Mouse (Mus musculus) embryo, embryonic 9.5 days (tissue): Measurements from ENCODE around the gene Gm20431.
"Not testable (repeated sequence)": the region's sequence is repeated elsewhere in the genome, so short reads cannot be mapped to it uniquely, and the experiment has no call there.

ENCODE experiments used
- DNase-seq: peaks from one replicate; pipeline ENCODE4 v3.0.0-alpha.2; 2017; ENCODE audit errors: extremely low spot score

The Gm20431 gene

DNA sequence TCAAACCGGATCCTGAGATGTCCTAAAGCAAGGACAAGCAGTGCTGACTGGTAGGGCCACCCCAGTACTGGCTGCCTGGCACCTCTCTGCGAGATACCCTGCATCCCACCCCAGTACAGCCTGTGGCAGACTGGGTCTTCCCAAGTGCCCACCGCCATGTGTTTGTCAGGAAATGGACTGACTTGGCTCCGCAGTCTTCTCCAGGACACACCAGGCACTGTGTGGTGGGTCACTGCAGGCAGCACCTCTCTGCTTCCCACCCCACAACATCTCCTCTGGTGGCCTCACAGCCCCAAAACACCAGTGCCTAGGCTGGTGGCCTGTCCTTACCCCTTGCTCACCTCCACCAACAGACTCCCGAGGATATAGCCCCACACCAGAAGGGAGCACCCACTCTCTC, 30.9 kb downstream of the Gm20431 start:
- DNase-seq, result no peak

DNA sequence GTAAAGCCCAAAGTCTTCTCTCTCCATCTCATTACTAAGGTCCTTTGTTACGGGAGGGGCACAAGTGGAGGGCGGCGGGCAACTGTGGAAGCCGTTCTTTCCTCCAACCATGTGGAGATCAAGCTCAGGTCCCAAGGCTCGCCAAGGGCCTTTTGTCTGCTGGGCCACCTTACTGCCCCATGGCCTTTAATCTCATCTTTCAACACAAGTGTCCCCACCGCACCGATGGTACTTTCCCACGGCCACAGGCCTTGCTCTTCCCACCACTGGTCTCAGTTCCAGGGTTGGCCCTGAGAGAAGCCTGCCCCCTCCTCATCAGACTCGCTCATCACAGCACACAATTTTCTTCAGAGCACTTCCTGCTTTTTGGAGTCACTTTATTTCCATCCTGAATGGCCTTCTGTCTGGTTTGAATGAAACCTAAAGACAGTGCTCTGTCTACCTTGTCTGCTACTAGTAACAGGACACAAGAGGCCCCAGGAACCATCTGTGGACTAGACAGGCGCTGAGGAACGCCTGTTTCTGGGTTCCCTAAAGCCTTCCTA, 31.6 kb downstream of the Gm20431 start:
- DNase-seq, result no peak

DNA sequence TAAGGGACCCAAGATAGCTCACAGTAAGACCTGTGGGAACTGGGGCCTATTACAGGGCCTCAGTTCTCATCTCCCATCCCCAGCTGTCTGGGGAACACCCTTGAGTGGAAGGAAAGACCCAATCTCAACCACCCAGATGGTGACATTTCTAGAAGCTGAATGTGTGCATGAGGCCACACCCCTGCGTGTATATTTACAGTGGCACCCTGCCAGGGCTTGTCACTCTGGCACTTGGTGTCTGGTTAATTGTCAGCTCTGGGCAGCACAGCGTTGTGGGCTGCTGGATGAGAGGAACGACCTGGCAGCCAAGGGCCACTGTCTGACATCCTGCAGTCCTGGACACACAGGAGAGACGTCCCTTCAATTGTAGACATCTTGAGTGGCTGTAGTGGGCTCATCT, 32.4 kb downstream of the Gm20431 start:
- no peak for DNase-seq

DNA sequence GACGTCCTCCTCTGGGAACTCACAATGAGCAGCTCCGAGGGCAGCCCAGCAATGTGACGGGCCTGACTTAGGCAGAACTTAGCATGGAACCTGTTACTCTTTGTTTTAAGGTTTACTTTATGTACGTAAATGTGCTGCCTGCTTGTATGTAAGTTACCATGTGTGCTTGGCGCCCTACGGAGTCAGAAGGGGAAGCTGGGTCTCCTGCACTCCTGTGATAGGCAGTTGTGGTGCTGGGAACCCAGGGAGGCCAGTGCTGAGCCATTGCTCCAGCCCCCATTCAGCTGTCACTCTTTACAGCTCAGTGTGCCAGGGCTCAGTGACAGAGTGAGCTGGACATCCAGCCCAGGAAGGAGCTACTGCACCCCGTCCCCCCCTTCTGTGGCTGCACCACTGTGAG, 34.3 kb downstream of the Gm20431 start:
- DNase-seq, result no peak

DNA sequence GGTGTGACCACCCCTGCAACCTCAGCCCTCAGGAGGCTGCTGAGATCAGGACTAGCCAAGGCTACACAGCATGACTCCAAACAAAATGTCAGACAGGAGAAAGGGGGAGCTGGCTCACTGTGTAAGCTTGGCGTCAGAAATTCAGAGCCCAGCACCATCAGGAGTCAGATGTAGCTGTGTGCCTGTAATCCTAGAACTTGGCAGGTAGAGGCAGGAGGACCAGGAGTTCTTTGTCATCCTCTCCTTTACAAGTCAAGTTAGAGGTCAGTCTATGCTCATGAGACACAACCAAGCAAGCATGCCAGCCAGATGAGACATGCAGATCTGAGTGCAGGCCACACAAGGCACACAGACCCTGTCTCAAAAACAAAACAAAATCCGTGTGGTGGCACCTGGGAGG, 35.6 kb downstream of the Gm20431 start:
- no peak for DNase-seq

DNA sequence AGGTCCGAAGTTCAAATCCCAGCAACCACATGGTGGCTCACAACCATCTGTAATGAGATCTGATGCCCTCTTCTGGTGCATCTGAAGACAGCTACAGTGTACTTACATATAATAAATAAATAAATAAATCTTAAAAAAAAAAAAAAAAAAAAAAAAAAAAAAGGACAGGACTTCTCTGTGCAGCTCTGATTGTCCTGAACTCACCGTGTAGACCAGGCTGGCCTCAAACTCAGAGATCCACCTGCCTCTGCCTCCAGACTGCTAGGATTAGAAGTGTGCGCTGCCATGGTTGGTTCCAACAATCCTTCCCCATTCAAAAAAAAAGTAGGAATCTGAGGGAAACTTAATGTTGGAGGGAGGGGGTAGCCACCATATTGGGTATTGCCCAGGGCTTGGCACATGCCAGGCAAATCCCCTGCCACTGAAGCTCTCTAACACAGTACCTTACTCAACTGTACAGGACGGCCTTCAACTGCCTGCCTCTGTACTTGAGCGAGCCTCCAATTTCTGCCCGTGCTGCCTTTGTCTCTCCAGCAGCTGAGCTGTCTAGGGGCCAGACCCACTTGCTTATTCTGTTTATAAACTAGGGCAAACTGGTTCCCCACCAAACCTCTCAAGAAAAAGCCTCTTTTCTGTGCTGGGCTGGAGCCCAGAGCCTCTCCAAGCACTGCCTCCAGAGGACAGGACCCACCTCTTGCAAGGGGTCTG, 36.8 kb downstream of the Gm20431 start:
- DNase-seq, result no peak

DNA sequence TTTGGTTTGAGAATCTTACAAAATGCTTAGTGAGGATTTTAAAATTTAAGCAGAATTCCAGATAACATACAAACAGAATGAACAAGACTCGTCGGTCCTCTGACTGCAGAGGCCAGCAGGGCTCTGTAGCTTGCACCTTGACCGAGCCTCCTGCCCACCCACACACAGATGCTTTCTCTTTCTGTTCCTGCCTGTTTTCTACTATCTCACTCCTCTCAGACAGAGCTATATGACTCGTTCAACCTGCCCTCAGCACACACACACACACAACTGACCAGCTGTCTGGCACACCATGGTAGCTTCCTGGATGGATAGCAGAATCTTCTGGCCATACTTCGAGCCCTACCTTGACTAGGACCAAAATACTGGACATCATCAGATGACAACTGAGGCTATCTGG, 38.3 kb downstream of the Gm20431 start:
- DNase-seq, result no peak

DNA sequence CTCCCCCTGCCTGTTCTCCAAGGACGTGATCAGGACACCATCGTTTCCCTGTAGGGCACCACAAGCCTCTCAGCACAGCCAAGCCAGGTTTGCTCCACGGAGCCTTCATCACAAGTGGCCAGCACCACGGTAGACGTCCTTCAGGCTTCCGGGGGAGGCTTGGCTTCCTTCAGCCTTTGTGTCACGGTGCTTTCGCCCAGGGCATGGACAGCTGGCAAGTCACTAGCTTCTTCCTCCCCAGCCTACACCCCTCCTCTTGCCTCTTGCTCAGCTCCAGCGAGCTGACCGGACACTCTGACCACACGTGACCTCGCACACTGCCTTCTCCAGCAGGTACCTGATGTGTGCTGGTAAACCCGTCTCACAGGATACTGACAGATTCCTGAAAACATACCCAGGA, 38.9 kb downstream of the Gm20431 start:
- no peak for DNase-seq

DNA sequence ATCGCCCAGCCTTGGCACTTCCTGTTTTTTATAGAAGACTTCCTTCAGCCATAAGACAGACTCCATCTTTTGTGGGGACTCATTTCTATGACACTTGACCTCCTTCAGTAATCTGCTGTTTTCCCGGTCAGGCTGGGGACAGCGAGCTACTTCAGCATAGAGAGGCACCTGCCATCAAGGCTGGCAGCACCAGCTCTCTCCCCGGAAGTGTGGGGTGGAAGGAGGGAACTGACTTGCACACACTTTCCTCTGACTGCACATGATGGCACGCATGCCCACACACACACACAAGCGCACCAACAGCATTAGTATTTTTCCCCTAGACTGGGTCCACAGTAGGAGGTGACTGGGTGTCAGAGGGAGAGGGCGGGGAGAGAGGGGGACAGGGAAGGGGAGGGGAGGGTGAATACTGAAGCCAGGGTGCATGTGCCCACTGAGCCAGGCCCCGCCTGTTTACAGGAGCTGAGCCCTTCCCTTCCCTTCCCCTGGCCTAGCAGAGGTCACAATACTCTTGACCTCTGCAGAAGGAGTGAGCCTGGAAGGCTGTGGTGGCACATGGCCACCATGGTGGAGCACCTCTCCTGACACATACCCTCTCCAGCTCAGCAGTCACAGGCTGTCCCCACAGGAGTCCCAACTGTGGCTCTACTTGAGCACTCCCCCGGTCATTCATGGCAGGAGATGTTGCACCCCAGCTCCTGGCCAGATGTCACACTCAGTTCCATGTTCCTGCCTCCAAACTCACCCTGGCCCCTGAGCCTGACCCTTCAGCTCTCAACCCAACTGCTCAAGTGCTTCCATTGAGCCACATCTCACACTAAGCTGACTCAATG, 39.8 kb downstream of the Gm20431 start:
- DNase-seq, result no peak

DNA sequence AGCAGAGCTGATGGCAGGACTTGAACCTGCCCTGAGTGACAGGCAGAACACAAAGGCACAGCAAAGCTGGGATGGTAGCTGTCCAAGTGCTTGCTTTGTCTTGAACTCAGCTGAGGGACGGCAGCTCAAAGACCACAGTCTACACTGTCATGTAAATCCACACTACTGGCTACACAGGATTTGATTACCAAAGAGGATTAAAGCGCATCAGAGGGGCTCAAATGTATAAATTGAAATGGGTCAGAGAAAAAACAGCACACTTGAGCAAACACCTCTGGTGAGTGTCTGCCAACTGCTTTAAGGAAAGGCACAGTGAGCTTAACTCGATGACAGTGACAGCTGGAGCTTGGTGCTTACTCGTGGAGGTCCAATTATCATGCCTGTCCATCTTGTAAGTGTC, 43.8 kb downstream of the Gm20431 start:
- no peak for DNase-seq

DNA sequence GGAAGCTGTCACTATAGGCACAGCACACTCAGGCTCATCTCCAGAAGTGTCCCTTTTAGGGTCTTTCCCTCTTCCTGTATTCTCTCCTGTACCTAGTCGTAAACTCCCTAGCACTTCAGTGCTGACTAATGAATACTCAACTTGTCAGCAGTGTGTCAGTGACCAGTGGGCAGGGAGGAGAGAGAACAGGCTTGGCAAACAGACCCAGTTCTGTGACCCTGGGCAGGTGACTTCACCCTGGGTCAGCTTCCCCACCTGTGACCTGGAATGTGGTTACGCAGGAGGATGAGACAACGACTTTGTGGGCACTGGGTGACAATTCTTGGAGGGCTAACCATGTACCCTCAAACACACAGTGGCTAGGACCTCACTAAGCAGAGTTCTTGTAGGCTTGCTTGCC, 44.3 kb downstream of the Gm20431 start:
- no peak for DNase-seq

DNA sequence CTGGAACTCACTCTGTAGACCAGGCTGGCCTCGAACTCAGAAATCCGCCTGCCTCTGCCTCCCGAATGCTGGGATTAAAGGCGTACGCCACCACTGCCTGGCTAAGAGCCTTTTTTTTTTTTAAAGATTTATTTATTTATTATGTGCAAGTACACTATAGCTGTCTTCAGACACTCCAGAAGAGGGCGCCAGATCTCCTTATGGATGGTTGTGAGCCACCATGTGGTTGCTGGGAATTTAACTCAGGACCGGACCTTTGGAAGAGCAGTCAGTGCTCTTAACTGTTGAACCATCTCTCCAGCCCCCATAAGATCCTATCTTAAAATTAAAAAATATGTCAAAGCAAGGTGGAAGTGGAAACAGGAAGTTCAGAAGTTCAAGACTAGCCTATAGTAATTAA, 48.0 kb downstream of the Gm20431 start:
- not testable (repeated sequence) for DNase-seq

DNA sequence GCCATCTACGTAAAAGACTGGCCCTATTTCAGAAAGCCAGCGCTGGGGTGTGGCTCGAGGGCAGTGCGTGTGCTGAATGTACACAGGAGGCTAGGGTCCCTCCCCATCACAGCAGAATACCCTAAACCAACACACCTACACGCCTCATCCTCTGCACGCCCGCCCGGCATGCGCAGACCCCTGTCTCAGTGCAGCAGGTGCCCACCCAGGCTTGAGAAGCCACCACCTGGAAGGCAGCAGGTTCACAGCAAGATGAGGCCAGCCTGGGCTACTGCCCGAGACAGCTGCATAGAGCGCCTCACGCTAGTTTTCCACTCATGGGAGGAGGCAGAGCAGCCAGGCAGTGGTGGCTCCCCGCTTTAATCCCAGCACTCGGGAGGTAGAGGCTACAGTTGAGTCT, 49.2 kb downstream of the Gm20431 start:
- no peak for DNase-seq

DNA sequence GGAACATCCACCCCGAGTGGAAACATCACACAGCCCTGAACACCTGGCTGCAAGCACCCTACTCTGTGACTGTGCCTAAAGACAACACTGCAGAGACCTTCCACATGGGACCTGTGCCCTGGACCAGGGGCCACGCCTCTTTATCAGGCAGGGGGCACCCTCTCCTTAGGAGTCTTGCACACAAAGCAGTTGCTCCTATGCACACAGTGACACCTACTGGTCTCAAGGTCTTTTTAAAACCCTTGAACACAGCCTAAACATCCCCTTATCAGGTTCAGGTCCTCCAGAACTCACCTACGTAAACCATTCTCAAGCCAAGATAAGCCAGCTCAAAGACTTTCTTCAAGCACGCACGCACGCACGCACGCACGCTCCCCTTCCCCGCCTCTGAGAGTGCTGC, 50.0 kb downstream of the Gm20431 start:
- no peak for DNase-seq

DNA sequence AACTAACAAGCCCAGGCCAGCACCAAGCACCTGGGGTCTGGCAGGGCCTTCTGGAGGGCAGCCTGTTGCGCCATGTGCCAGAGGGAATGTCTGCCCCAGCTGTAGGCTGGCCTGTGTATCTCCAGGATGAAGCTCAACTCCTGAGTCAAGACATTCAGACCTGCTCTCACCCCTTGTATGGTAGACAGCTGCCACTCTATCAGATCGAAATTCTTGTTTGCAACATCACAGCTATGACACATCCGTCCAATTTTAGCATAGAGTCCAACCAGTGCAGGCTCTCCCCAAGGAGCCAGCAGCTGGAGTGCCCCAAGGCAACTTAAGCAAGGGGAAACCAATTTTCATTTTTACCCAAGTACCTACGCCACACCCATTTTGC, 54.6 kb downstream of the Gm20431 start:
- DNase-seq, result no peak

DNA sequence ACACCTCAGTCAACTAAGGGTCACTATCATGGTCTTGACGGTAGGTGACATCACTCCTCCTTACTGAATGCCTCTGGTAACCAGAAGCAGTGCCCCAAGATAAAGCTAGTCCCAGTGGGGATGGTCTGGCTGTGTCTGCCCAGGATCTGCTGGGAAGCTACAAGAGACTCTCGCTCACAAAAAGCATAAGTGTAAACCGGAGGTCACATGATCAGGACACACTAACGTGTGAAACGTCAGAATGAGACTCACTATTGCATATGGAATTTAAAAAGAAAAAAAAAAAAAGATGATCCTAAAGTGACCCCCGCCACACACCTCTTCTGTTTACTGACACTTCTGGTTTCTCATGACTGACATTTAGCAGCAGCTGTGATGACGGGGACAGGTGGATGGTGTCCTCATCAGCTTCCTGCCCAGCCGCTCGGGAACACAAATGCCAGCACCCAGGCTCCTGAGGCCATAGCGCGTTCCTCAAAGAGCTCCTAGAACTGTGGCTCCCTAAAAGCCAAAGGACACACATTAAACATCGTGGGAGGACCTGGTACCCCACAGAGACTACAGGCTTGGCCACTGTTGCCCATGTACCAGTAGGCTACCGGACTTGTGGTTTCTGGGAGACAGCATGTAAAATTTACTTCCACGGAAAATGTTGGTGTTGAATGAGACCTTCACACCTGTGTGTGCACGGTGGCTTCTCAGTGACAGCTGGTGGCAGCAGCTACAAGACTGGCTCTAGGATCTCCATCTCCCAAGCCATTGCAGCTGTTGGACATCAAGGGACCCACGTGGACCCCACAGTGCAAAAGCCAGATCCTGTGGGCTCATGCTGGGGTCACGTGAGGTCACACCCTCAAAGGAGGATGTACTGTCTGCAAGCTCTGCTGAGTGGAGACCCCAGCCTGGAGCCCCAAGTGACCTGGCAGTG, 55.2 kb downstream of the Gm20431 start:
- no peak for DNase-seq

DNA sequence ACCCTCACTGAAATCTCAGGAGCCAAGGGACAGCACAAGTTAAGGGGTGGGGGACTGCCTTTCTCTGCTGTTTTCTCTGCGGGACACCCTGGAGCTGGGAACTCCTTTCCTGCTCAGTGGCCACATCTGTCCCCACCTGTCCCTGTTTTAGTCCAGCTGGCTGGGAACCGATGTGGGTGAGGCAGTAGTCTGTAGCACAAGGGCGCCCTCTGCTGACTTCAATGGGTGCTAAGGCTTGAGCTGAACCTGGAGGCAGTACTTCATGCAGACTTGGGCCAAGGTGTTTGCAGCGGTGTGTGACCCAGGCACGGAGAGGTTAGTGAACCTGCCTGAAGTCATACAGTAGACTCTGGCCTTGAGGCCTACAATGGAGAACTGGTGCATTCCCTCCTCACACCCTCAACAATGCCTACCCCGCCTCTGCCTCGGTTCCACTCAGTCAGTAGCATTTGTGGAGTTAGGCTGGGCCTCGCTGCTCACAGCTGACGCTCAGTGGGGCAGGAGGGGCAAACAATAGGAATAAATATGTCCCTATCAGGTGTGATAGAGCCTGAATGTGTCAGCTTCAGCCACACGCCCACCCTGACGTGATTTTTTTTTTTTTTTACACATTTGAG, 56.0 kb downstream of the Gm20431 start:
- peak; percentile 86 for DNase-seq

DNA sequence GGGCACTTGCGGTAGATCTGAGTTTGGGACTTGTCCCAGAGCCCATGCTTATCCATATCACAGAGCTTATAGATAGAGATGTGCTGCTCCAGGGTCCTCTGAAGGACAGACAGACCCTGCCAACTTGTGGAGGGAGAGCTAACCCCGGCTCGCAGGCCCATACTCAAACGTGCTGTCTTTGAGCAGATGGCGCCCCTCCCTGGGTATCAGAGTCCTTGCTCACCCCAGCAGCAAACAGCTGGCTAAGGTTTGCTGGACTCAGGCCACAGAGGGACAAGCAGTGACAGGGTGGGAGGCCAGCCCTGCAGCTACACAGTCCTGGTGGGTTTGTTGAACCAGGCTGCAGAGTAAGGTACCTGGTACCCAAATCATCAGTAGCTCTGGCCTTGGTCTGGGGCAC, 58.3 kb downstream of the Gm20431 start:
- DNase-seq, result no peak

DNA sequence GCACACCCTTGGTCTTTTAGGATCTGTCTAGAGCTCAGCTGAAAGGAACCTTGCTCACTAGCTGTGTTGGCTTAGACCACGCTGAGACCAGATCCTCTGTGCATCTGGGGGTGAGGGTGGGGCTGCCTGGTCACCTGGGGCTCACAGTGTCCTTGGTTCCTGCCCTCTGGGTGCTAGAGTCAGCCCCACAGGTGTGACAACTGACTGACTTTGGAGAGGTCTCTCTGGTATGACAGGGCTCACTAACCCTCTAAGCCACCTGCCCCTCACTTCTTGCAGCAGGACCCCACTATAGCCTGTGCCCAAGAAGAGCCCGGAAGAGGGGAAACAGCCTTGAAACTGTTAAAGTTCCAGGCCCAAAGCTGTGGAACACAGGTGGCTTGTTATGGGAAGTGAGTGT, 58.9 kb downstream of the Gm20431 start:
- no peak for DNase-seq

DNA sequence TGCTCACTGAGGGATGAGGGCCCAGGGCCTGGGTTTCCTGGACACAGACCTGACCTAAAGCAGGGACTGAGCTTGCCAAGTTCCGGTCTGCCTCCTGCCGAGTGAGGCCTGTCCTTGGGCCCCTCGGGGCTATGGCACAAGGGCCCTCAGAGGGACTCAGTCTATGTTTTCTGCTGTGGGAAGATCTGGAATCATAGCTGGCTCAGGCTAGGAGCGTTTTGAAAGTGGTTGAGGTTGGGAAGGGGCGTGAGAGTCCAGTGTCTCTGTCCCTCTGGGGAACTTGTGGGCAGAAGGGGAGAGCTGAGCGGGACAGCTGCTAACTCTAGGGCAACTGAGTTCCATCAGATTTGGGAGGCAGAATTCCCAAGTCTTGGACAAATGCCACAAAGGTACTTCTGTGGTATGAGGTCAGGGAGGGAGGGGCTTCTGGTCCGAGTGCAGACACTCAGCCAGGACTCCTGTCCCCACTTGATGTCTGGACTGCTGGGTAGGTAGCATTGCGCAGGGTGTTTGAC, 60.8 kb downstream of the Gm20431 start:
- no peak for DNase-seq

DNA sequence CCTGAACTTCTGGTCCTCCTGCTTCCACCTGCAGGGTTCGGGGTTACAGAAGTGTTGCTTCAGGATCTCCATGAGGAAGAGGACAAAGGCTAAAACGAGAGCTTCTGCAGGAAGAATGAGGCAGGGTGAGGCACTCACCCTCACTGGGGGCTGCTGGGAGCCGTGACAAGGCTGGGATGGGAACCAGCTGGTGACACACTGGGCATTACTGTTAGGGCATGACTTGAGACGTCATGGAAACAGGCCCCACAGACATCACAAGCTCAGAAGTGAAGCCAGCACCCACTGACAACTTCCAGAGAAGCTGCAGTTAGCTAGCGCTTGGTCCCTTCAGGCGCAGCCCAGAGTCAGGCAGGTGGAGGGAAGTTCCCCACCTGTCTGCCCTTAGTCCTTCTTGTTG, 61.4 kb downstream of the Gm20431 start:
- no peak for DNase-seq
